Mouse (Mus musculus) limb, embryonic 11.5 days (tissue): ENCODE measurements around the gene Olfr1202. TPM values are rescaled to one million over a fixed set of nuclear protein-coding genes. Genes with fewer than 3 reads are reported as not detected.

ENCODE experiments used
- ATAC-seq: fragments of 200-750 bp; cut with Nextera tagmentation; 2 replicates; pipeline ENCODE4 v1.8.0; 2017; ENCODE audit warnings: low read depth; ENCODE audit not compliant: insufficient number of reproducible peaks, low FRiP score, low TSS enrichment
- DNase-seq: peaks from one replicate; pipeline ENCODE4 v3.0.0-alpha.2; 2015; ENCODE audit warnings: low spot score
- H3K27ac ChIP-seq: fragments of 300-500 bp; sonication (generic); replicated peaks from 2 replicates; pipeline ENCODE4 v1.5.1; 2014; ENCODE audit warnings: low read depth, mild to moderate bottlenecking, low read length
- H3K27me3 ChIP-seq: fragments of 300-500 bp; sonication (generic); 2 replicates; pipeline ENCODE4 v1.6.1; 2014; ENCODE audit warnings: mild to moderate bottlenecking, low read length, mixed read lengths; ENCODE audit not compliant: control insufficient read depth, insufficient read depth
- H3K36me3 ChIP-seq: fragments of 300-500 bp; sonication (generic); 2 replicates; pipeline ENCODE4 v1.6.1; 2014; ENCODE audit warnings: mild to moderate bottlenecking, low read length, moderate library complexity, mixed read lengths; ENCODE audit not compliant: control insufficient read depth, insufficient read depth
- H3K4me1 ChIP-seq: fragments of 300-500 bp; sonication (generic); 2 replicates; pipeline ENCODE4 v1.6.1; 2014; ENCODE audit warnings: low read length, mixed read lengths; ENCODE audit not compliant: control insufficient read depth, insufficient read depth
- H3K4me2 ChIP-seq: fragments of 300-500 bp; sonication (generic); 2 replicates; pipeline ENCODE4 v1.6.1; 2014; ENCODE audit warnings: low read depth, mild to moderate bottlenecking, moderate library complexity; ENCODE audit not compliant: severe bottlenecking
- H3K4me3 ChIP-seq: fragments of 300-500 bp; sonication (generic); 2 replicates; pipeline ENCODE4 v1.5.1; 2014; ENCODE audit warnings: low read depth, low read length
- H3K9ac ChIP-seq: fragments of 300-500 bp; sonication (generic); 2 replicates; pipeline ENCODE4 v1.6.1; 2014; ENCODE audit warnings: mild to moderate bottlenecking, low read length
- H3K9me3 ChIP-seq: fragments of 300-500 bp; sonication (generic); 2 replicates; pipeline ENCODE4 v1.6.1; 2016; ENCODE audit warnings: low read length; ENCODE audit not compliant: control insufficient read depth
- WGBS: fragments of 180-500 bp; shearing (Covaris S2); extraction: QIAGEN DNeasy Blood & Tissue Kit; methylation state at CpG from one replicate; pipeline ENCODE4 v1.1.7; 2014; 5-methylcytosine and 5-hydroxymethylcytosine counted together
- polyA plus RNA-seq: library from polyadenylated mRNA; unstranded; fragments of >200 nt; fragmentation: Nextera tagmentation; extraction: Ambion mirVana; gene quantifications from 2 replicates; pipeline ENCODE4 v1.2.1, GENCODE M21; 2014

Gene Olfr1202
- polyA plus RNA-seq = not detected in 2 replicates

DNA sequence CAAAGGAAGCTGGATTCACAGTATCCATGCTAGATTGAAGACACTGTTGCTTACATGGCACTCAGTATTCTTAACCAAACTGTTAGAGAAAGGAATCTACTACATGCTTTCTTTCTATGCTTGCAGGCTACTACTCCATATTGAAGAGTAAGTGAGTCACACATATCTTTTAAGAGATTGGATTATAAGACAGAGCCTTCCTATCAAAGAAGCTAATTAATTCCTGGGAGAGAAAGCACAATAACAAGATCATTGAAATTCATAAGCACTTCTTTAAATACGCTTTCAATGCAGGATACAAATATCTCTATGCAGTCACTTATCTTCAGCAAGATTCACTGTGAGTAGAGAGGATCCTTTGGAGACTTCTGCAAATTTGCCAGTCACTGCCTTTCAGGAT, at the start of gene Olfr1202:
Gene Olfr1202, plus strand, starts transcription at position 301 of the 400 bp plus-strand sequence.
- H3K9ac ChIP-seq = no peak within 1 kb of the TSS
- H3K4me3 ChIP-seq = no peak within 1 kb of the TSS
- DNase-seq (no peak), ATAC-seq (no peak)
- no peak within 1 kb of the TSS for H3K27ac ChIP-seq
- H3K4me2 ChIP-seq = no peak within 1 kb of the TSS
- no peaks in the 10 kb centered on the region for H3K27me3 ChIP-seq
- H3K4me1 ChIP-seq = no peaks in the 10 kb centered on the region
- no peaks in the 10 kb centered on the region for H3K9me3 ChIP-seq
- H3K36me3 ChIP-seq = no peaks in the 10 kb centered on the region
- 88% methylated on average over 1 of the region's 1 CpGs for WGBS

DNA sequence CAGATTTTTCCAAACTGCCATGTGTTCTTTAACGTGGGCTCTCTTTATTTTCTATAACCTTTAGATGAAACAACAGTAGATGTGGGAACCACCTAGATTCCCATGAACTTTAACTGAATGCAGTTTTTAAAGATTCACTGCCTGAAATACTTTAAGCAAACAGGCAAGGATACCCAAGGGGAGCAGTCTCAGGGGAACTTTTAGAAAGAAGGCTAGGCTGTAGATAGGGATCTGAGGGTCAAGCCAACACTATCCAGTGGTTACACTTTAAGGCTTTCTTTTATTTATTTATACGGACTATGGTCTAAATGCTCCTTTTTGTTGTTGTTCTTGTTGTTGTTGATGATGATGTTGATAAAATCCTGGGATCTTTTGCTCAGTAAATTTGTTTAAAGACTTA, 43.9 kb upstream of the Olfr1202 start, which contains the start of gene Olfr1200:
Gene Olfr1200, minus strand, starts transcription at position 101 of the 400 bp plus-strand sequence.
- Histone ChIP-seq H3K9ac (no peak within 1 kb of the TSS), H3K36me3 (no peaks in the 10 kb centered on the region), H3K4me3 (no peak within 1 kb of the TSS), H3K27ac (no peak within 1 kb of the TSS), H3K4me1 (no peaks in the 10 kb centered on the region), H3K4me2 (no peak within 1 kb of the TSS), H3K9me3 (no peaks in the 10 kb centered on the region), H3K27me3 (no peaks in the 10 kb centered on the region)
- WGBS = 81% methylated on average over 2 of the region's 2 CpGs
- no peak for DNase-seq
- no peak for ATAC-seq

DNA sequence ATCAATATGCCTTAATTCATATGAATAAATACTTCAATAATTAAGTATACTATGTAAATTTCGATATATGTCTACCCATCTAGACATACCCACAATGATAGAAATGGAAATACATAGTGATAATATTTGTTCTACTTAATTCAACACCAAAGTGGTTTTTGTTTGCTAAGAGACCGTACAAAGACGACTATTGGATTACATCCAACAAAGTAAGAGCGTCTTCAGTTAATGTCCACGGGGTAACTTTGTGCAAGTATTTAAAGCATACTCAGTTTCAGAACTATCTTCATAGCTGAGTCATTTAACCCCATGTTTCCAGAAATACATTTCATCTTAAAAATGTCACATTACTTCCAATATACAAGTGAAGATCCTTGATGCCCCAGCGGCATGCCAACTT, 21.6 kb upstream of the Olfr1202 start, which contains the start of gene Olfr1201:
Gene Olfr1201, plus strand, starts transcription at position 301 of the 400 bp plus-strand sequence.
- no peak for DNase-seq
- Histone ChIP-seq H3K4me2 (no peak within 1 kb of the TSS), H3K9me3 (no peaks in the 10 kb centered on the region), H3K36me3 (no peaks in the 10 kb centered on the region), H3K27ac (no peak within 1 kb of the TSS), H3K27me3 (no peaks in the 10 kb centered on the region), H3K4me1 (no peaks in the 10 kb centered on the region), H3K9ac (no peak within 1 kb of the TSS), H3K4me3 (no peak within 1 kb of the TSS)
- ATAC-seq = no peak
- 89% methylated on average over 6 of the region's 6 CpGs for WGBS

DNA sequence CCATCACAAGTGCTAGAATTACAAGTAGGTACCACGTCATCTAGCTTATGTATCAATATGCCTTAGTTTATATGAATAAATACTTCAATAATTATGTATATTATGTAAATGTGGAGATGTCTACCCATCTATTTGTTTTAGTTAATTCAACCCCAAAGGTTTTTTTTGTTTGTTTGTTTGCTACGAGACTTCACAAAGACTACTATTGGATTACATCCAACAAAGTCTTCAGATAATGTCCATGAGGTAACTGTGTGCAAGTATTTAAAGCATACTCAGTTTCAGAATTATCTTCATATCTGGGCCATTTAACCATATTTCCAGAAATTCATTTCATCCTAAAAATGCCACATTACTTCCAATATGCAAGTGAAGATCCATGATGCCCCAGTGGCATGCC, 15.1 kb downstream of the Olfr1202 start, which contains the start of gene Olfr1205:
Gene Olfr1205, plus strand, starts transcription at position 301 of the 400 bp plus-strand sequence.
- 92% methylated on average over 2 of the region's 2 CpGs for WGBS
- no peak within 1 kb of the TSS for H3K4me2 ChIP-seq
- no peaks in the 10 kb centered on the region for H3K36me3 ChIP-seq
- H3K4me1 ChIP-seq = no peaks in the 10 kb centered on the region
- H3K27me3 ChIP-seq = no peaks in the 10 kb centered on the region
- DNase-seq = no peak
- no peak for ATAC-seq
- no peak within 1 kb of the TSS for H3K27ac ChIP-seq
- H3K9ac ChIP-seq = no peak within 1 kb of the TSS
- H3K9me3 ChIP-seq = no peaks in the 10 kb centered on the region
- H3K4me3 ChIP-seq = no peak within 1 kb of the TSS

DNA sequence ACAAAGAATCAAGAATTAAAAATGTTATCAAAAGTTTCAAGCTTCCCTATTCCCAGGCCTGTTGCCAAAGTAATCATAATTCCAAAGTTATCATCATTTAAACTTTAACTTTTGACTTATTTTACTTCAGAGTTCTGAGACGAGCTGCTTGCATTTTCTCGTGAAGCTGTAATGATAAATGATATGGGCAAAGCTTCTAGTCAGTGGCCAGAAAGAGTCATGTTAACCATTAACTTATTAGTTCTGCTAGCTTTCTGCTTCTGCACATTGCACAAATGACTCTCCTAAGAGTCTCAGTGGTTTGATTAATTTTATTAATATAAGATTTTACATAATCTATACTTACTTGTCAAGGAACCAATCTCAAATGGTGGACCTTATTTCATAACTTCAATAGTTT, 24.2 kb downstream of the Olfr1202 start:
- no peaks in the 10 kb centered on the region for H3K4me1 ChIP-seq
- no peak overlapping the region for H3K27ac ChIP-seq
- no peaks in the 10 kb centered on the region for H3K36me3 ChIP-seq
- no peak overlapping the region for H3K9ac ChIP-seq
- WGBS = 91% methylated on average over 2 of the region's 2 CpGs
- DNase-seq (no peak), ATAC-seq (no peak)
- H3K9me3 ChIP-seq = no peaks in the 10 kb centered on the region
- no peak overlapping the region for H3K4me3 ChIP-seq
- H3K4me2 ChIP-seq = no peak overlapping the region
- H3K27me3 ChIP-seq = no peaks in the 10 kb centered on the region

DNA sequence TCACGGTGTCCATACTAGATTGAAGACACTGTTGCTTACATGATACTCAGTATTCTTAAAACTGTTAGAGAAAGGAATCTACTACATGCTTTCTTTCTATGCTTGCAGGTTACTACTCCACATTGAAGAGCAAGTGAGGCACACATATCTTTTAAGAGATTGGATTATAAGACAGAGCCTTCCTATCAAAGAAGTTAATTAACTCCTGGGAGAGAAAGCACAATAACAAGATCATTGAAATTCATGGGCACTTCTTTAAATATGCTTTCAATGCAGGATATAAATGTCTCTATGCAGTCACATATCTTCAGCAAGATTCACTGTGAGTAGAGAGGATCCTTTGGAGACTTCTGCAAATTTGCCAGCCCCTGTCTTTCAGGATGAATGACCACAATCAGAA, 34.7 kb downstream of the Olfr1202 start, which contains the start of gene Olfr1204:
Gene Olfr1204, plus strand, starts transcription at position 301 of the 400 bp plus-strand sequence.
- ATAC-seq = no peak
- WGBS = 94% methylated on average over 1 of the region's 1 CpGs
- H3K27me3 ChIP-seq = no peaks in the 10 kb centered on the region
- H3K4me3 ChIP-seq = no peak within 1 kb of the TSS
- H3K9ac ChIP-seq = no peak within 1 kb of the TSS
- no peaks in the 10 kb centered on the region for H3K4me1 ChIP-seq
- H3K4me2 ChIP-seq = no peak within 1 kb of the TSS
- H3K9me3 ChIP-seq = no peaks in the 10 kb centered on the region
- H3K27ac ChIP-seq = no peak within 1 kb of the TSS
- H3K36me3 ChIP-seq = no peaks in the 10 kb centered on the region
- no peak for DNase-seq

DNA sequence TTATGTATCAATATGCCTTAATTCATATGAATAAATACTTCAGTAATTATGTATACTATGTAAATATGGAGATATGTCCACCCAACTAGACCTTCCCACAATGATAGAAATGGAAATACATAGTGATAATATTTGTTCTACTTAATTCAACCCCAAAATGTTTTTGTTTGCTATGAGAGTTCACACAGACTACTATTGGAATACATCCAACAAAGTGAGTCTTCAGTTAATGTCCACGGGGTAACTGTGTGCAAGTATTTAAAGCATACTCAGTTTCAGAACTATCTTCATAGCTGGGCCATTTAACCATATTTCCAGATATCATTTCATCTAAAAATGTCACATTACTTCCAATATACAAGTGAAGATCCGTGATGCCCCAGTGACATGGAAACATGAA, 48.6 kb downstream of the Olfr1202 start, which contains the start of gene Olfr1206:
Gene Olfr1206, plus strand, starts transcription at position 301 of the 400 bp plus-strand sequence.
- Histone ChIP-seq H3K36me3 (no peaks in the 10 kb centered on the region), H3K27ac (no peak within 1 kb of the TSS), H3K27me3 (no peaks in the 10 kb centered on the region), H3K4me2 (no peak within 1 kb of the TSS), H3K4me1 (no peaks in the 10 kb centered on the region), H3K4me3 (no peak within 1 kb of the TSS), H3K9me3 (no peaks in the 10 kb centered on the region), H3K9ac (no peak within 1 kb of the TSS)
- 92% methylated on average over 2 of the region's 2 CpGs for WGBS
- no peak for ATAC-seq
- no peak for DNase-seq
